Mouse (Mus musculus) brown adipose tissue, adult 24 weeks (tissue): Measurements from ENCODE around the gene Ccdc36. TPM values are rescaled to one million over a fixed set of nuclear protein-coding genes. Genes with fewer than 3 reads are reported as not detected.

ENCODE experiments used
- polyA plus RNA-seq: library from polyadenylated mRNA; stranded (reverse); fragments of >200 nt; gene quantifications from 2 replicates; pipeline ENCODE4 v1.2.4, GENCODE M21; 2012; ENCODE audit not compliant: missing spikeins, insufficient read depth, insufficient read length

Gene Ccdc36
- polyA plus RNA-seq, 1 experiment: not detected

Other genes with a start within 250 kb of the Ccdc36 start
- gene Bsn, start 238.1 kb downstream of the Ccdc36 start, polyA plus RNA-seq: 0.24 and 0.29 TPM in 2 replicates
- 116 and 133 TPM in 2 replicates for gene Dag1, start 164.5 kb downstream of the Ccdc36 start, polyA plus RNA-seq
- 21.6 and 23.1 TPM in 2 replicates for gene Nicn1, start 138.1 kb downstream of the Ccdc36 start, polyA plus RNA-seq
- 2.0 and 2.8 TPM in 2 replicates for gene Amt, start 131.6 kb downstream of the Ccdc36 start, polyA plus RNA-seq
- gene Rhoa, start 122.4 kb downstream of the Ccdc36 start, polyA plus RNA-seq: 299 and 302 TPM in 2 replicates
- 24.2 and 32.4 TPM in 2 replicates for gene Tcta, start 122.3 kb downstream of the Ccdc36 start, polyA plus RNA-seq
- 770 and 989 TPM in 2 replicates for gene Gpx1, start 89.6 kb downstream of the Ccdc36 start, polyA plus RNA-seq
- gene Usp4, start 80.6 kb downstream of the Ccdc36 start, polyA plus RNA-seq: 48.4 and 52.8 TPM in 2 replicates
- gene 1700102P08Rik, start 35.7 kb downstream of the Ccdc36 start, polyA plus RNA-seq: not detected in 2 replicates
- gene BC048562, start 8.0 kb upstream of the Ccdc36 start, polyA plus RNA-seq: not detected in 2 replicates
- 8.2 and 11.6 TPM in 2 replicates for gene Ccdc71, start 32.0 kb upstream of the Ccdc36 start, polyA plus RNA-seq
- gene Klhdc8b, start 33.1 kb upstream of the Ccdc36 start, polyA plus RNA-seq: 4.4 and 6.9 TPM in 2 replicates
- 19.1 and 38.4 TPM in 2 replicates for gene Lamb2, start 51.3 kb upstream of the Ccdc36 start, polyA plus RNA-seq
- 35.9 and 48.5 TPM in 2 replicates for gene Usp19, start 62.1 kb upstream of the Ccdc36 start, polyA plus RNA-seq
- gene Qars, start 79.2 kb upstream of the Ccdc36 start, polyA plus RNA-seq: 85.0 and 107 TPM in 2 replicates
- gene Qrich1, start 88.3 kb upstream of the Ccdc36 start, polyA plus RNA-seq: 40.9 and 45.7 TPM in 2 replicates
- gene Impdh2, start 131.8 kb upstream of the Ccdc36 start, polyA plus RNA-seq: 18.9 and 21.5 TPM in 2 replicates
- 91.2 and 111 TPM in 2 replicates for gene Ndufaf3, start 138.9 kb upstream of the Ccdc36 start, polyA plus RNA-seq
- 57.1 and 58.3 TPM in 2 replicates for gene Dalrd3, start 141.4 kb upstream of the Ccdc36 start, polyA plus RNA-seq
- 14.6 TPM in 2 replicates for gene Wdr6, start 150.3 kb upstream of the Ccdc36 start, polyA plus RNA-seq
- gene P4htm, start 169.2 kb upstream of the Ccdc36 start, polyA plus RNA-seq: 0.83 and 1.3 TPM in 2 replicates
- 22.4 and 29.8 TPM in 2 replicates for gene Arih2, start 220.9 kb upstream of the Ccdc36 start, polyA plus RNA-seq
- gene Slc25a20, start 233.6 kb upstream of the Ccdc36 start, polyA plus RNA-seq: 545 and 591 TPM in 2 replicates